Mouse (Mus musculus) embryo, embryonic 11 days (tissue): ENCODE results near the gene Gcnt1.

ENCODE experiments used
- DNase-seq: peaks from one replicate; pipeline ENCODE4 v3.0.0-alpha.2; 2015

Gcnt1 gene

GRCm38 (mm10) chr19:17323006-17323688 is 49.5 kb downstream of the Gcnt1 start:
- DNase-seq, result peak; percentile 9

- no peak for DNase-seq
These were observed 52.9 kb downstream of the Gcnt1 start for GRCm38 (mm10) chr19:17319770-17320169.

- DNase-seq, result no peak
These were observed 53.9 kb downstream of the Gcnt1 start for GRCm38 (mm10) chr19:17318733-17319132.

GRCm38 (mm10) chr19:17316311-17317003 is 56.2 kb downstream of the Gcnt1 start:
- DNase-seq, result no peak

- no peak for DNase-seq
These were observed 58.2 kb downstream of the Gcnt1 start for GRCm38 (mm10) chr19:17314451-17314850.

- DNase-seq, result no peak
These were observed 58.9 kb downstream of the Gcnt1 start for GRCm38 (mm10) chr19:17313766-17314165.

GRCm38 (mm10) chr19:17312671-17313180 is 59.9 kb downstream of the Gcnt1 start:
- no peak for DNase-seq

GRCm38 (mm10) chr19:17311501-17311900 is 61.1 kb downstream of the Gcnt1 start:
- DNase-seq, result no peak

GRCm38 (mm10) chr19:17311031-17311430 is 61.6 kb downstream of the Gcnt1 start:
- DNase-seq, result no peak

GRCm38 (mm10) chr19:17296081-17296480 is 76.6 kb downstream of the Gcnt1 start:
- DNase-seq, result no peak

GRCm38 (mm10) chr19:17295211-17295766 is 77.4 kb downstream of the Gcnt1 start:
- DNase-seq, result no peak

GRCm38 (mm10) chr19:17294136-17294535 is 78.5 kb downstream of the Gcnt1 start:
- no peak for DNase-seq

- DNase-seq, result no peak
These were observed 83.1 kb downstream of the Gcnt1 start for GRCm38 (mm10) chr19:17289526-17289925.

- no peak for DNase-seq
These were observed 86.6 kb downstream of the Gcnt1 start for GRCm38 (mm10) chr19:17286004-17286403.

GRCm38 (mm10) chr19:17283317-17283716 is 89.3 kb downstream of the Gcnt1 start:
- no peak for DNase-seq

GRCm38 (mm10) chr19:17278381-17279051 is 94.1 kb downstream of the Gcnt1 start:
- no peak for DNase-seq
